Comparison of ENCODE assay signal across 36 mouse cellular contexts in genomic region chr10:115583071-115583470, GRCm38 (mm10). TPM values are rescaled to one million over a fixed set of nuclear protein-coding genes. Genes with fewer than 3 reads are reported as not detected.
"Had no signal": no experiment of that assay in that cellular context is flagged by ENCODE, and none has a peak within 500 bp of the region (broad histone marks: within the 10 kb centered on the region; RNA-seq: fewer than 3 reads in every experiment).

No protein-coding gene starts in this region.

- DNase-seq: cerebellum, adult 2 months; cerebellum, adult 8-10 months; cerebellum, adult 9-10 months; cerebellum, adult 9-11 months; cerebellum, postnatal 10 days; cerebellum, postnatal 14 days; cerebellum, postnatal 25 days; cerebellum, postnatal 36 days; embryo, embryonic 11 days; forebrain, postnatal 0 days; gastrocnemius, adult 2 months; gastrocnemius, postnatal 10 days; gastrocnemius, postnatal 14 days; gastrocnemius, postnatal 25 days; gastrocnemius, postnatal 36 days; heart, adult 18-20 months; heart, adult 2 months had no signal

- H3K4me3 ChIP-seq: embryonic facial prominence, embryonic 10.5 days; embryonic facial prominence, embryonic 12.5 days; embryonic facial prominence, embryonic 13.5 days; embryonic facial prominence, embryonic 15.5 days; erythroblast, embryonic 14.5 days; forebrain, embryonic 10.5 days; forebrain, embryonic 12.5 days; forebrain, embryonic 13.5 days; forebrain, embryonic 15.5 days; gastrocnemius, adult 2 months; heart, adult 2 months had no signal

- H3K9me3 ChIP-seq: embryonic facial prominence, embryonic 10.5 days; embryonic facial prominence, embryonic 12.5 days; embryonic facial prominence, embryonic 13.5 days; embryonic facial prominence, embryonic 15.5 days; forebrain, embryonic 10.5 days; forebrain, embryonic 12.5 days; forebrain, embryonic 13.5 days; forebrain, embryonic 15.5 days had no signal

- ATAC-seq: forebrain, embryonic 13.5 days; forebrain, embryonic 14.5 days; forebrain, embryonic 15.5 days; forebrain, embryonic 16.5 days; forebrain, postnatal 0 days had no signal

- H3K9ac ChIP-seq: embryonic facial prominence, embryonic 12.5 days; embryonic facial prominence, embryonic 13.5 days; embryonic facial prominence, embryonic 15.5 days; forebrain, embryonic 12.5 days; forebrain, embryonic 13.5 days; forebrain, embryonic 15.5 days; forebrain, postnatal 0 days had no signal

- H3K36me3 ChIP-seq: embryonic facial prominence, embryonic 10.5 days; embryonic facial prominence, embryonic 12.5 days; embryonic facial prominence, embryonic 13.5 days; embryonic facial prominence, embryonic 15.5 days; forebrain, embryonic 10.5 days; forebrain, embryonic 12.5 days; forebrain, embryonic 15.5 days had no signal

- H3K4me2 ChIP-seq: embryonic facial prominence, embryonic 12.5 days; embryonic facial prominence, embryonic 13.5 days; embryonic facial prominence, embryonic 15.5 days; forebrain, embryonic 12.5 days; forebrain, embryonic 13.5 days; forebrain, embryonic 15.5 days had no signal

- H3K27ac ChIP-seq: embryonic facial prominence, embryonic 10.5 days; embryonic facial prominence, embryonic 12.5 days; embryonic facial prominence, embryonic 13.5 days; embryonic facial prominence, embryonic 15.5 days; forebrain, embryonic 10.5 days; forebrain, embryonic 12.5 days; forebrain, embryonic 13.5 days; forebrain, embryonic 15.5 days; gastrocnemius, adult 2 months; heart, adult 2 months had no signal

RNA-seq across cellular contexts. Expression of gene Lgr5, which starts 4.5 kb away (rescaled TPM):
- total RNA-seq: gastrocnemius, adult 2 months; granulocyte monocyte progenitor cell, adult 5-6 weeks had no signal
- polyA plus RNA-seq: erythroblast, embryonic 14.5 days had no signal

RNA-seq across cellular contexts. Expression of gene A930009A15Rik, which starts 13.3 kb away (rescaled TPM):
- total RNA-seq: common myeloid progenitor, adult 5-6 weeks; forebrain, postnatal 0 days; gastrocnemius, adult 18-20 months; gastrocnemius, adult 2 months; gastrocnemius, adult 8-10 months; gastrocnemius, postnatal 10 days; gastrocnemius, postnatal 14 days; gastrocnemius, postnatal 25 days; gastrocnemius, postnatal 36 days; gastrocnemius, postnatal 4 days; granulocyte monocyte progenitor cell, adult 5-6 weeks; heart, adult 18-20 months; heart, adult 2 months had no signal
- polyA plus RNA-seq: embryonic facial prominence, embryonic 10.5 days; embryonic facial prominence, embryonic 13.5 days; embryonic facial prominence, embryonic 14.5 days; embryonic facial prominence, embryonic 15.5 days; erythroblast, embryonic 14.5 days; forebrain, embryonic 10.5 days; forebrain, embryonic 11.5 days; forebrain, embryonic 12.5 days; forebrain, embryonic 14.5 days; forebrain, embryonic 15.5 days; gonadal fat pad, adult 2 months; heart, adult 2 months had no signal
